Mouse (Mus musculus) embryonic fibroblast, embryonic 13.5 days (primary cell): Measurements from ENCODE around the gene Phldb2.

Source experiments
- CTCF ChIP-seq: IDR thresholded peaks from 2 replicates; pipeline ENCODE4 v1.5.1; 2011; ENCODE audit warnings: mild to moderate bottlenecking, control low read depth, low read length, moderate library complexity, borderline replicate concordance; ENCODE audit not compliant: insufficient read depth
- POLR2A ChIP-seq: IDR thresholded peaks from 2 replicates; pipeline ENCODE4 v1.6.1; 2011; ENCODE audit warnings: low read depth, mild to moderate bottlenecking, control low read depth, low read length, moderate library complexity

DNA sequence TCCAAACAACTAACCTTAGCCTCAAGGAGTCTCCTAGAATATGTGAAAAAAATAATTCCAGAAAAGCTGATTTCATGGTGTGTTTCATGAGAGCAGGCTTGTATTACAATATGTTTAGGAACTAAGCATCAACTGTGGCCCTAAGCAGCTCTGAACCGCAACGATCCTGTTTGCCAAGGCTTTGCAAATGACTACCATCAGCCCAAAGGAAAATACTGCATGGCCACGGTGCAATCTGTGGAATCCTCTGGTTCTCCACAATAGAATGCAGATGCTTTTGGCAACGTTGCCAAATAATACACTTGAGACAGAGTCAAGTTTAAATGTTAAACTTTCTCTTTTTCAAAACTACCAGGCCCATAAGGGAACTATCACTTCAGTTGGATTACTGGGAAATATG lies 133.5 kb downstream of the Phldb2 start:
- TF ChIP-seq CTCF (no peak), POLR2A (no peak)
